Mouse (Mus musculus): ENCODE data around the gene Kti12.

Gene Kti12
- long read RNA-seq, experiment 1, transcript Kti12-201 (1 exons, 1,629 nt), result major isoform, 65 of 65 reads
- long read RNA-seq, experiment 1, partial matches to known transcripts, result 0 of 65 reads
- long read RNA-seq, experiment 1, other reads (novel, unspliced or antisense), result 0 of 65 reads
- long read RNA-seq, experiment 2, transcript Kti12-201 (1 exons, 1,629 nt), result major isoform, 81 of 81 reads
- long read RNA-seq, experiment 2, partial matches to known transcripts, result 0 of 81 reads
- long read RNA-seq, experiment 2, other reads (novel, unspliced or antisense), result 0 of 81 reads

DNA sequence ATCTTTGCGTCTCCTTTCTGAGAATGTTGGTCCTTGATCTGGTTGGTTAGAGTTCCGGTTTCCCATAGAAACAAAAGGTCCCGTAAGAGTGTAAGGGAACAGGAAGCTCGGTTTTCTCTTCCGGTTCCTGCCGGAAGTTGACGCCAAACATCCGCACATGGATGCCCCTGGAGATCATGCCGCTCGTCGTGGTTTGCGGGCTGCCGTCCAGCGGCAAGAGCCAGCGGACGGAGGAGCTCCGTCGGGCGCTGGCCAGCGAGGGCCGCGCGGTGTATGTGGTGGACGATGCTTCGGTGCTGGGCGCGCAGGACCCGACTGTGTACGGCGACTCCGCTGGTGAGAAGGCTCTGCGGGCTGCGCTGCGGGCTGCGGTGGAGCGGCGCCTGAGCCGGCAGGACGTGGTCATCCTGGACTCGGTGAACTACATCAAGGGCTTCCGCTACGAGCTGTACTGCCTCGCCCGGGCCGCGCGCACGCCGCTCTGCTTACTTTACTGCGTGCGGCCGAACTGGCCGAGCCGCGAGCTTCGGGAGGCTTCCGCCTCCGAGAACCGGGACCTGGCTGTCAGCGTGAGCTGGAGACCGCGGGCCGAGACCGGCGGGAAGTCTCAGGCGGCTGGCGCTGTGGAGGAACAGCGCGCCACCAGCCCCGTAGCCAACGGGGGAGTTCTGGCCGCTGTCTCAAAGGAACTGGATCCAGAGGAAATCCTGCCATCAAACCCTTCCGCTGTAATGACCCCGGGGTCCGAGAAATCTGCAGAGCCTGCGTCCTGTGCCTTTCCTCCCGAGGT lies at the start of gene Kti12:
TSS of gene Kti12 (plus strand) at position 71 of the 790 bp plus-strand sequence.
- intact Hi-C loops (cut with DNase I), result no loop called here

- intact Hi-C loops (cut with DNase I), result loop anchor here (5.0 kb wide), 2 partner anchors 74 to 179 kb away; no protein-coding TSS in a partner anchor
Measured at GRCm38 (mm10) chr4:108798083-108798830, 49.3 kb upstream of the Kti12 start.

GRCm38 (mm10) chr4:108803535-108803934 lies 44.0 kb upstream of the Kti12 start:
- intact Hi-C loops (cut with DNase I), result no loop called here

DNA sequence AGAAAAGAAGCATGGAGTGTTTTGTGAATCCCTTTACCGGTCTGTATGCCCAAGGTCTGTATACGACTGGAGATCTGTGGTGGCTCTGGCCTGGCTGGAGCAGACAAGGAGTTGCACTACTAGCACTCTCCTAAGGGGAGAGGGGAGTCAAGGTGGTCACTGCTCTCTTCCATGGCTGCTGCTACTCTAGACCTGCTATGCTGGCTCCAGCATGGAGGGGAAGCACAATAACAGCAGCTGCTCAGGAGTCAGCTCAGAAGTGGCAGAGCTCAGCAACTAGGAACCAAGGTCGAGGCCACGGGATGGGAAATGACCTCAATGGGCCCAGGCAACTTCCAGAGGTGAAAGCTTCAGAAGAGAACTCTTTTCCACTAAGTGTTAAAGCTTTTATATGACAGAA lies 36.4 kb upstream of the Kti12 start:
- intact Hi-C loops (cut with DNase I), result no loop called here

DNA sequence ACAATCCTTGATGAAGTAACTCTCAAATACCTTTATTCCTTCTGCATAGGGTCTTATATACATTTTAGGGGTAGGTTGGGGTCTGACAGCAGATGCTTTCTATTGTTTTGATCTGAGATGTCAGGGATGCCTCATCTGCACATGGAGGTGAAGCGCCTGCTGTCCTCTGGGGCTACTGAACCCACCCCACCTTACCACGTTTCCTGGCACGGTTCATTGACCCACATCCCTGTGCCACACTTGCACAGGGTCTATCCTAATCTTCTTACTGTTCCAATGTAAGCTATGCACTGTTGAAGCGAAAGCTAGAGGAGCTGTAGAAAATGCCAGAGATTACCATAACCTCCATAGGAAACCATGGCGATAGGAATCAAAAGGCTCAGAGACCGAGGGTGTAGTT lies 36.0 kb upstream of the Kti12 start:
- intact Hi-C loops (cut with DNase I), result no loop called here

- intact Hi-C loops (cut with DNase I), result no loop called here
Measured at GRCm38 (mm10) chr4:108825677-108826076, 21.9 kb upstream of the Kti12 start.

GRCm38 (mm10) chr4:108826096-108826495 lies 21.5 kb upstream of the Kti12 start:
- intact Hi-C loops (cut with DNase I), result no loop called here

DNA sequence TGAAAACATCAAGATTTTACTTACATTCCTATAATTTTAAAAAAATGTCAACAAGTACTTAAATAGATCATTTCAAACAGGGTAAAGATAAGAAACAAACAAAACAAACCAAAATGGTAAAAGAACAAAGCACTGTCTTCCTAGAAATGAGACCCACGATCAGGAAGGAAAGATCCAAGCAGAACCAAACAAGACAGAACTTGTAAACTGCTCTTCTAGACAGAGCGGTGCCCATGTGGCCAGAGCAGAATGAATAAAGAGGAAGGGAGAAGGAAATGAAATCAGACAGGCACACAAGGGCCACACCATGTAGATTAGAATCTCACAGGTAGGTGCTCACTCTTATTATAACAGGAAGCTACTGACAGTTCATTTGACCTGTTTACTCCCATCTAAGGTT lies 20.9 kb upstream of the Kti12 start:
- intact Hi-C loops (cut with DNase I), result no loop called here

DNA sequence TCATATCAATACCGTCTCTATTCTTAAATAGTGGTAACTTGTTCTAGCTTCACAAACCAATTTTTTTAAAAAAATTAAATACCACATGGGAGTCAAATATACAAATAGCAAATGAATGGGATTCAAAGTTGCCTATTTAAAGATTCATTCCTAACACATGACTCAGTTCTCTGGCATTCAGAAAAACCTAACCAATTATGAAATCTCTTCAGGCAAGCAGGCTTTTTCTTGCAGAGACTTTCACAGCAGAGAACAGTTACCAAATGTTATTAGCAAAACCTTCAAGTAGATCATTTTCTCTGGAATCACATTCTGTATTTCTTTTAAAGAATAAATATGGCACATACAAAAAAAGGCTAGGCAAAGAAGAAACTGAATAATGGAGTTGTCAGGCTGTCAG lies 16.9 kb upstream of the Kti12 start:
- intact Hi-C loops (cut with DNase I), result no loop called here

DNA sequence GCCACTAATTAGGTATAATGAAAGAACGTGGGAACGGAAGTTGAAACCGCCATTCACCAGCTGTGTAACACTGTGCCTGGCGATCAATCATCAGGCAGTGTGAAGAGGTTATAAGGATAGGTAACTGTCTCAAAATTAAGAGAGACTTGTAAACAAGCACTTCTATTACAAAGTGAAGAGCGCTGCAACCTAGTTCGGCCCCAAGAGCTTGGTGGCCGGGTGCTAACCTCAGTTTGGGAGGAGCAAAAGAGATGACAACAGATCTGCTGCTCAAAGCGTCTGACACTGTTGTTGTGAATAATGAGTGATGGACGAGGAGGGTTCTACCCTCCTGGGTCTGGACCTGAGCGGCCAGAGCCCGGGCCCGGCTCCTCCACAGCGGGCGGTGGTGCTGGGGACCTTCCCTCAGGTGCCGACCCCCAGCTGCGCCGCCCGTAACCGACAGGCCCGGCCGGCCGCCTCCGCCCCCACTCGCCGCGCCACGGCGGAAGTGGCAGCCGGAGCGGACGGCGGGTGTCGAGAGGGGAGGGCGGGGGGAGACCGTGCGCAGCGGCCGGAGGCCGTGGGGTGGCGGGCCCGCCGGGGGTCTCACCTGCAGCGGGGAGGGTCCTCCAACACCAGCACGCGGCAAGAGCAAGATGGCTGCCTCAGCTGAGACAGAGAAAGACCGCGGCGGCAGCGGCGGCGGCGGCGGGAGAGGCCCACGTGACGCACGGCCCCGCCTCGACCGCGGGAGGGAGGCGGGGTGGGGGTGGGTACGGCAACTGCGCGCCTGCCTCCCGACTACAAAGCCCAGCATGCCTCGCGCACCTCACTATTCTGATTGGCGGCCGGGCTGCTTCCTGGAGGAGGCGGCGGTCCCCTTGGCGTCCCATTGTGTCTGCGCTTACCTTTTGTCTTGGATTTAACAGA lies 14.4 kb upstream of the Kti12 start, which contains the start of gene Btf3l4:
TSS of gene Btf3l4 (minus strand) at position 699 of the 912 bp plus-strand sequence.
- intact Hi-C loops (cut with DNase I), result no loop called here

GRCm38 (mm10) chr4:108833828-108834114 lies 13.8 kb upstream of the Kti12 start:
- intact Hi-C loops (cut with DNase I), result no loop called here

DNA sequence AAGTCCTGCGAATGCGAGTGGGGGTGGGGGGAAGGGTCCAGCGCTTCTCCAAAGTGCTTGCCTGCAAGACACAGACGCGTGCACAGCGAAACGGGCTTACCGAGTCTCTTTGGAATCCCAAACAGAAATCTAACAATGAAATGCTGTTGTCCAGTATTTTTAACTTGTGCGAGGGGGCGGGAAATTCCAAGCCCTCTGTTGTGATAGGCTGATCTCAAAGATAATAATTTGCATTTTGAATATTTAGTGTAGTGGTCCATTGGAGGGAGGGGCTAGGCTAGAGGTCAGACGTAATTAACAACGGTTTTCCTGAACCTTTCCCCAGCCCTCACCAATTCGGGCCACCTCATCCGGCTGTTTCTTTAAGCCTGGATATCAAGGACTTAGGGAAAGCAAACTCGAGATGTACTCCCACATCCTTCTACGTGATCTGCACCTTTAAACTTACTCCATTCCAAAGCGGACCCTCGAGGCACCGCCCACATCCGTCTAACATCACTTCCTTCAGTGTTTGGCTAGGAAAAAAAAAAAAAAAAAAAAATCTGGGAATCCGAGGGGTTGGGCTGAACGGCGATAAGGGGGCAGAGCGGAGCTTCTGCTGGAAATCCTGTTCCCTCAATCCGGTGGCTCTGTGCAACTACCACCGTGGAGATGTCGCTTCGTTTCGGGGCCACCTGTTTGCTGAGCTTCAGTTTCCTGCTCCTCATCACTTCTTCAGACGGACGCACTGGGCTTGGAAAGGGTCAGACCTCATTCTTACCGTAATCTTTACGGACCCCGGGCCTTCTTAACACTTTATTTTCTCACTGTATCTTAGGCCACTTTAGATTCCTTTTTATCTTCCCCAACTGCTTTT lies 13.2 kb upstream of the Kti12 start, which contains the start of gene Txndc12:
TSS of gene Txndc12 (plus strand) at position 487 of the 856 bp plus-strand sequence.
- intact Hi-C loops (cut with DNase I), result no loop called here

- intact Hi-C loops (cut with DNase I), result no loop called here
Measured at GRCm38 (mm10) chr4:108834971-108835311, 12.6 kb upstream of the Kti12 start.

- intact Hi-C loops (cut with DNase I), result no loop called here
Measured at GRCm38 (mm10) chr4:108835496-108835895, 12.1 kb upstream of the Kti12 start.

- intact Hi-C loops (cut with DNase I), result no loop called here
Measured at GRCm38 (mm10) chr4:108838031-108838430, 9.6 kb upstream of the Kti12 start.

- intact Hi-C loops (cut with DNase I), result no loop called here
Measured at GRCm38 (mm10) chr4:108841920-108842578, 5.5 kb upstream of the Kti12 start.

GRCm38 (mm10) chr4:108843336-108843735 lies 4.2 kb upstream of the Kti12 start:
- intact Hi-C loops (cut with DNase I), result no loop called here

DNA sequence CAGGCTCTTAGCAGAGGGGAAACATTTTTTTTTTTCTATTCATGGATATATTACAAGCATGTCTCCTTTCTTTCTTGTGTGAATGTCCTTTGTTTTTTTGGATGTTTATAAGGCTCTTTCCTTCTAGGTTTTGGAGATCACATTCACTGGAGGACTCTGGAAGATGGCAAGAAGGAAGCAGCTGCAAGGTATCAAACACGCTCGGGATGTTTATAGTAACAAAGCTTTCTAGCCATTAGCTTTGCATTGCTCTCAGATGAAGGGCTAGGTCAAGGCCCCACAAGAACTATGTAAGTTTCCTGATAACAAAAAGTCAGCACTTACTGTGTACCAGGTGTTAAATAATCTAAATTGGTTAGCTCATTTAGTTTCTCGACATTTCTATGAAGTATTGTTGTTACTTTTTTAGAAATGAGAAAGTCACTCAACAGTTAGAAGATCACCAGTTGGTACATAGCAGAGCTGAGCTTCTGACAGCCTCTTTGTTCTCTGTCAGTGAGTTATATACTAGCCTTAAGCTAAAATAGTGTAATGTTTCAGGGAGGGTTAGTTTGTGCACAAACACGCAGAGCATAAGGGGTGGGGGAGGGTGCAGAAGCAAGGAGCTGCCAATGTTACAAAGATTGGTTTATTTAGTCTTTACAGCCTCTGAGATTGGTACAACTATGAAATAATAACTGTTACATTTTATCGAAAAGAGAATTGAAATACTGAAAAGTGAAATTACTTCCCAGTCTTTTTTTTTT lies 1.6 kb upstream of the Kti12 start:
- intact Hi-C loops (cut with DNase I), result no loop called here

DNA sequence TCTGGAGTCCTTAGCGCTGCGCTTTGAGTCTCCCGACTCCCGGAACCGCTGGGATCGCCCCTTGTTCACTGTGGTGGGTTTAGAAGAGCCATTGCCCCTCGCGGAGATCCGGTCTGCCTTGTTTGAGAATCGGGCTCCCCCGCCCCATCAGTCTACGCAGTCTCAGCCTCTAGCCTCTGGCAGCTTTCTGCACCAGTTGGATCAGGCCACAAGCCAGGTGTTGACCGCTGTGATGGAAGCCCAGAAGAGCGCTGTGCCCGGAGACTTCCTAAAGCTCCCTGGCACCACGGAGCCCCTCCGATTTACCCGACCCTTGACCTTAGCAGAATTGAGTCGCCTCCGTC lies 892 bp downstream of the Kti12 start, which contains the start of gene A730015C16Rik:
TSS of gene A730015C16Rik (minus strand) at position 115 of the 344 bp plus-strand sequence.
- intact Hi-C loops (cut with DNase I), result no loop called here
